Mouse (Mus musculus) bone marrow macrophage, adult 2 months (primary cell): ENCODE data around the gene Hdgfl2.

Experiments
- CTCF ChIP-seq: IDR thresholded peaks from 2 replicates; pipeline ENCODE4 v1.5.1; 2012; ENCODE audit warnings: low read depth, mild to moderate bottlenecking, low read length, moderate library complexity
- POLR2A ChIP-seq: IDR thresholded peaks from 2 replicates; pipeline ENCODE4 v1.6.1; 2012; ENCODE audit warnings: mild to moderate bottlenecking, low read depth, low read length, borderline replicate concordance

- TF ChIP-seq POLR2A (no peak), CTCF (no peak)
Observed at GRCm38 (mm10) chr17:56103465-56104285, 24.2 kb downstream of the Hdgfl2 start.
